Mouse (Mus musculus) erythroblast, embryonic 14.5 days (primary cell): ENCODE data around the gene Tmf1.

Experiments
- GATA1 ChIP-seq: IDR thresholded peaks from 2 replicates; pipeline ENCODE4 v1.6.1; 2012; ENCODE audit warnings: low read length, inconsistent platforms, mixed read lengths
- TAL1 ChIP-seq: IDR thresholded peaks from 3 replicates; pipeline ENCODE4 v1.6.1; 2012; ENCODE audit warnings: low read length, inconsistent platforms, mixed read lengths

DNA sequence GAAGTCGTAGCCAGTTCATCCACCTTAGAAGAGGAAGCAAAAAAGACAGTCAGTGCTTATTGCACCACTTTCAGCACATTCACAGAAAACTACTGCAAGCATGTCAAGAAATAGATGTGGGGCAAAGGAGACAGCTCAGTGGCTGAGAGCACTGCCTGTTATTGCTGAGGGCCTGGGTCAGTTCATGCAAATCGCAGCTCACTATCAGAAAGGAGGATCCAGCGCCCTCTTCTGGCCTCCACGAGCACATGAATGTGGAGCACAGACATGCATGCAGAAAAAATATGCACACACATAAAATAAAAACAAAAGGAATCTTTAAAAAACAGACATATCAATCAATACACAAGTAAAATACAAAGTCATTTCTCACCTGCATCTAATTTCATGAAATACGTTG lies 47.9 kb downstream of the Tmf1 start:
- no peak for TF ChIP-seq GATA1
- no peak for TF ChIP-seq TAL1
